Mouse (Mus musculus) thymus, adult 2 months (tissue): ENCODE measurements at regions not wholly inside any gene's neighbourhood (a gene's known extent, or its start where the extent isn't known, plus 50 kb on each side); places are given as distances from the start of the nearest gene placed in this dataset.
"Not testable (repeated sequence)": the region's sequence is repeated elsewhere in the genome, so short reads cannot be mapped to it uniquely, and the experiment has no call there.

Experiments used
- DNase-seq: peaks from one replicate; pipeline ENCODE4 v3.0.0; 2021
- H3K27ac ChIP-seq: fragments of 200-500 bp; 2 replicates; pipeline ENCODE4 v1.5.1; 2012; ENCODE audit warnings: low read length, control low read depth; ENCODE audit not compliant: control insufficient read depth, insufficient read depth
- H3K27me3 ChIP-seq: fragments of 200-500 bp; 2 replicates; pipeline ENCODE4 v1.6.1; 2012; ENCODE audit warnings: mild to moderate bottlenecking, low read length, moderate library complexity, mixed read lengths; ENCODE audit not compliant: control insufficient read depth, insufficient read depth
- H3K36me3 ChIP-seq: fragments of 200-500 bp; 2 replicates; pipeline ENCODE4 v1.6.1; 2012; ENCODE audit warnings: mild to moderate bottlenecking, low read length, moderate library complexity; ENCODE audit not compliant: control insufficient read depth, insufficient read depth
- H3K4me1 ChIP-seq: fragments of 200-500 bp; replicated peaks from 2 replicates; pipeline ENCODE4 v1.6.1; 2012; ENCODE audit warnings: low read length; ENCODE audit not compliant: control insufficient read depth, insufficient read depth
- H3K4me3 ChIP-seq: fragments of 200-500 bp; 2 replicates; pipeline ENCODE4 v1.5.1; 2012; ENCODE audit warnings: mild to moderate bottlenecking, low read length, control low read depth, moderate library complexity; ENCODE audit not compliant: control insufficient read depth, insufficient read depth
- CTCF ChIP-seq: fragments of 200-500 bp; IDR thresholded peaks from 2 replicates; pipeline ENCODE4 v1.5.1; 2012; ENCODE audit warnings: mild to moderate bottlenecking, control low read depth, low read length, moderate library complexity, borderline replicate concordance; ENCODE audit not compliant: control insufficient read depth, poor library complexity, insufficient read depth; ENCODE audit errors: extremely low read depth
- POLR2A ChIP-seq: fragments of 200-500 bp; IDR thresholded peaks from 2 replicates; pipeline ENCODE4 v1.6.1; 2012; ENCODE audit warnings: mild to moderate bottlenecking, low read length, control low read depth, moderate library complexity; ENCODE audit not compliant: control insufficient read depth, poor library complexity, insufficient read depth; ENCODE audit errors: extremely low read depth
- WGBS: fragments of 180-500 bp; shearing (Covaris S2); methylation state at CpG from one replicate; pipeline ENCODE4 v1.1.7; 2018; 5-methylcytosine and 5-hydroxymethylcytosine counted together

DNA sequence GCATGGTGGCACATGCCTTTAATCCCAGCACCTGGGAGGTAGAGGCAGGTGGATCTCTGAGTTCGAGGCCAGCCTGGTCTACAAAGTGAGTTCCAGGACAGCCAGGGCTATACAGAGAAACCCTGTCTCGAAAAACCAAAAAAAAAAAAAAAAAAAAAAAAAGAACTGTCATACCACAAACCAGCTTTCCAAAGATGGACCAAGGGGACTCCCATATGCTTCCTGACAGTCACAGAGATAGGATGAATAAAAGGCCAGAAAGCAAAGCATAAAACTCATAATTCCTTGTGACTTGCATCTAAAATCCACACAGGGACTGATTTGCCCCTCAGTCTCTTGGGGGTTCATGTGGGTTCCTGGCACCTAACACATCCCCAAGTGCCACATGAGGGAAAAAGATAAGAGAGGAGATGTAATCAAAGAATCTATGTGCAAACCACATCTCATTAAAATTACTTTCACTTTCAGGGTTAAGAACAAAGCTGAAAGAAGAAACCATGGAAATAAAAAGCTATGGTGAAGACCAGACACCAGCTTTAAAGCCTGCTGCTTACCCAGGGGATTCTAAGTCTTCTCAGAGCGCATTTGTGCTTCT is 241.4 kb downstream of the Pten start:
- Histone ChIP-seq H3K36me3 (no peaks in the 10 kb centered on the region), H3K4me1 (peaks cover 9% of the 10 kb centered on the region), H3K27me3 (no peaks in the 10 kb centered on the region), H3K4me3 (no peak overlapping the region), H3K27ac (no peak overlapping the region)
- no peak for TF ChIP-seq POLR2A
- TF ChIP-seq CTCF: no peak
- 9% methylated on average over 3 of the region's 3 CpGs for WGBS
- DNase-seq: no peak

DNA sequence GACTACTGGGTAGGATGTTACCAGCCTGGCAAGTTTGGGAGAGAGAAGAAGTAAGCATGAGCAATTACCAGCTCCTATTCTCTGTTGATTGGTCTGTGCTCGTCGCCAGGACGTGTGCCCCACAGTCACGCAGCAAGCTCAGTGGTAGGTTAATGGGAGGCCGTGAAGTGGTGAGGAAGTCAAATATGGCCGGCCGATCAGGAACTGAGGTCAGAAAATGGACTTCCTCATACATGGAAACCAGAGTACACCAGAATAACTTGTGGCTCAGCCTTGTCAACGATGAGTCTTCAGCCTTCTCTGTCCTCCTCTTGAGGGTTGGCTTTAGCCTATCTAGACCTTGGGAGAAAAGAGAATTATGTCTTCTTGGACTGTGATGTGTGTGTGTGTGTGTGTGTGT is 250.3 kb downstream of the Pten start:
- no peak overlapping the region for H3K27ac ChIP-seq
- H3K36me3 ChIP-seq: no peaks in the 10 kb centered on the region
- DNase-seq: no peak
- no peaks in the 10 kb centered on the region for H3K27me3 ChIP-seq
- WGBS: 83% methylated on average over 8 of the region's 8 CpGs
- H3K4me3 ChIP-seq: no peak overlapping the region
- TF ChIP-seq CTCF: no peak
- 0 out of 2 replicates have a peak, but pooled peaks cover 2% of the 10 kb centered on the region for H3K4me1 ChIP-seq

DNA sequence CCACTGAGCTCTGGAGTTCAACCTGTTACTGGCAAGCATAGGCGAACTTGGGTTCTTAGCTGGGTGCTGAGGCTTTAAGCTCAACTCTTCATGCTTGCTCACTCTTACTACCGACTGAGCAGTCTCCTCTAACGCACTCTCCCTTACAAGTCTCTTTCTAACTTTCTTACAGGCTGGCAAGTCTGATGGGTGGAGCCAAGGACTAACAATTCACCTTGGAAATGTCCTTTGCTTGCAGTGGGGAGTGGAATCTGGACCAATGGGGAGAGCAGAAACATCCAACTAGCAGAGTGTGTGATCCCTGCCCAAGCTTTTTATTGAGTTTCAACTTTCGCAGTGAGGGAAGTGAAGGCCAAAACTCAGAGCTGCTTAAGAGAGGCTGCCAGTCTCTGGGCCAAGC is 250.8 kb downstream of the Pten start:
- no peak overlapping the region for H3K4me3 ChIP-seq
- no peak overlapping the region for H3K27ac ChIP-seq
- WGBS: 93% methylated on average over 4 of the region's 4 CpGs
- no peak for DNase-seq
- no peaks in the 10 kb centered on the region for H3K27me3 ChIP-seq
- H3K36me3 ChIP-seq: no peaks in the 10 kb centered on the region
- TF ChIP-seq POLR2A (no peak), CTCF (no peak)
- H3K4me1 ChIP-seq: 0 out of 2 replicates have a peak, but pooled peaks cover 2% of the 10 kb centered on the region

DNA sequence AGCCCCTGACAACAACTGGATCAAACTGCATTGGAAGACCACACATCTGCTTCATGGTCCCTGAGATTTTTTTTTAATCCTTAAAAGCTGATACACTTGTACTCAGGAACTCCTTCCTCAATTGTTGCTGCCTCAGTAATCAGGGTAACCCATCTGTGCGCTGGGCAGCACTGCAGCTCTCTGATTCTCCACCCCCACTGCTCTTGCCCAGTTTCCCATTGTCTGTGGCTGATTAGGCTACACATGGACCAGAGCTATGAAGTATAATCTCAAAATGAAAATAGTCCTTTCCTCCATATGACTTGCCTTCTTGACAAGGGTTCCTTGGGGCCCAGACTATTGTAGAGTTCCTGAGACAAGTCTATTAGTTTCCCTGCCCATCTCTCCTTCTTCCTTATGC is 251.5 kb downstream of the Pten start:
- H3K36me3 ChIP-seq: no peaks in the 10 kb centered on the region
- no peak for TF ChIP-seq POLR2A
- no peak for TF ChIP-seq CTCF
- H3K4me1 ChIP-seq: 0 out of 2 replicates have a peak, but pooled peaks cover 2% of the 10 kb centered on the region
- no peak overlapping the region for H3K4me3 ChIP-seq
- no peaks in the 10 kb centered on the region for H3K27me3 ChIP-seq
- 88% methylated on average over 1 of the region's 1 CpGs for WGBS
- H3K27ac ChIP-seq: no peak overlapping the region
- DNase-seq: no peak

DNA sequence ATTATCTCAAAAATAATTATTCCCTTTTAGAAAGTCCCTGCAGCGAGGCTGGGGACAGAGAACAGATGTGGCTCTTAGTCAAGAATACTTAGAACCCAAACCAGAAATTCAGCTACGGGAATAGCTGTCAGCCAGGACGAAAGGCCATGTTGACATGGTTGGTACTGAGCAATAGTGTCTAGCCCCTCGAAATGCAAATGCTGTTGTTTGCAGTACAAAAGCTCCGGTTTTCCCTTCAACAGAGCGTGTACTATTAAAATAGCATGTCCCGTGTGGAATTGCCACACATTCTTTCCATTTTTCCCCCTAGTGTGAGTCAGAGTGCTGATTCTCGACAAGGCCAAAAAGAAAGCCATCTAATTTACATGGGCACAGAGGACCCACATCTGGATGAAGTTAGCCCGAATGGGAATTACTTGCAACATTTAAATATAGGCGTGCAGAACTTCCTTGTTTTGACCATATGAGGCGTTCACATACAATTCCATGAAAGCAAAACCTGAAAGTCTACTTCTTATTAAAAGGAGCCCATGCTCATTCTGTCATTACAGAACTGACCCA is 253.7 kb downstream of the Pten start:
- no peak overlapping the region for H3K27ac ChIP-seq
- no peak overlapping the region for H3K4me3 ChIP-seq
- H3K4me1 ChIP-seq: 0 out of 2 replicates have a peak, but pooled peaks cover 2% of the 10 kb centered on the region
- no peaks in the 10 kb centered on the region for H3K27me3 ChIP-seq
- no peak for TF ChIP-seq CTCF
- no peak for TF ChIP-seq POLR2A
- H3K36me3 ChIP-seq: no peaks in the 10 kb centered on the region
- DNase-seq: no peak
- 95% methylated on average over 11 of the region's 11 CpGs for WGBS

DNA sequence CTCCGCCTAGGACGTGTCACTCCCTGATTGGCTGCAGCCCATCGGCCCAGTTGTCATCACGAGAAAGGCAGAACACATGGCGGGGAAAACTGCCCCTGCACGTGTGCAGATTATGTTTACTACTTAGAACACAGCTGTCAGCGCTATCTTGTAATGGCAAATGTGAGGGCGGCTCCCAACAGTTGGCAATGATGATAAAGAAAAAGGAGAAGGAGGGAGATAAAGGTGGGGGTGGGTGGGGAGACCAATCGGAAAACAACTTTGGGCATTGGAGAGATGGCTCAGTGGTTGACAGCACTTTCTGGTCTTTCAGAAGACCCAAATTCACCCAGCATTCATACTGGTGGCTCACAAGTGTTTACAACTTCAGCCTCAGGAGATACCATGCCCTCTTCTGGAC is 257.6 kb downstream of the Pten start:
- WGBS: 91% methylated on average over 9 of the region's 9 CpGs
- not testable (repeated sequence) for H3K4me1 ChIP-seq, H3K36me3 ChIP-seq, H3K4me3 ChIP-seq, H3K27me3 ChIP-seq, H3K27ac ChIP-seq, DNase-seq

DNA sequence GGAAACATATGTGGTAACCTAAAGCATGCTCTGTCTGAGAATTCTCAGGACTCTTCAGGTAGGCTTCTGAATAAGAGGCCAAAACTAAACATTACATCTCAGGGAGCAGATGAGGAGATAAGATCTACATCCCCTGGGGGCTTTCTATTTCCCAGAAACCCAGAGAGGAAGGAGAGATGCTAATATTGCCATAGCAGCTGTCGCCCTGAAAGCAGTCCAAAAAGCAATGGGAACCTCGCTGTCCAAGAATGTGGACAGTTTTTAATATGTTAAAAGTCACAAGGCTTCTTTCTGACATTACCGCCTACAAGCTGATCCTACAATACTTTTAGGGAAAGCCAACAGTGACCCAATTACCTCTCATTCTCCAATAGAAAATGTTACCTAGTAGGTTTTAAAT is 263.9 kb downstream of the Pten start:
- no peaks in the 10 kb centered on the region for H3K27me3 ChIP-seq
- DNase-seq: no peak
- no peak overlapping the region for H3K27ac ChIP-seq
- H3K36me3 ChIP-seq: no peaks in the 10 kb centered on the region
- no peak overlapping the region for H3K4me3 ChIP-seq
- 87% methylated on average over 3 of the region's 3 CpGs for WGBS
- H3K4me1 ChIP-seq: no peaks in the 10 kb centered on the region
- TF ChIP-seq CTCF (no peak), POLR2A (no peak)

DNA sequence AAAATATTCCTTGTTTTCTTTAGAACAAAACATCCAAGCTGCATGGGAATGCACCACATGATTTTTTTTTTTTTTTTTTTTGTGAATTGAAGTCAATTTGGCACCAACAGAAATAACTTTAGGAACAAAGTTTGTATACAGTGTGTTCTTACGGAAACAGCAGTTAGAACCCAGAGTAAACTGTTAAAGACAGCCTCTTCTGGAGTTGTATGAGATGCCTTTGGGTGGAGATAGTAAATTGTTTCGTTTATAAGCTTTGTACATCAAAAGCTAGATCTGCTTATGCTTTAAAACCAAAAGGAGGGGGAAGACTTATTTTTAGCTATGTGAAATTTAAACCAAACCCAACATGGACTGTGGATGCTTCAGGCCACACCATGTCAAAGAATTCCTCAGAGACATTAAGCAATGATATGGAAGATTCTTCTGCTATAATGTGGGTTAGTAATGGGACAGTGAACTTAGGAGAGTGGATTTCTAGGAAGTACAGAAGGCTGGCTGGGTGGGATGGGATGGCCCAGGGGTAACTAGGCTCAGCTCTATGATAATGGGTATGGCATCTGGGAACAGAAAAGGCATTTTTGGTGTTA is 265.6 kb downstream of the Pten start:
- Histone ChIP-seq H3K4me3 (no peak overlapping the region), H3K36me3 (no peaks in the 10 kb centered on the region), H3K27me3 (no peaks in the 10 kb centered on the region), H3K27ac (no peak overlapping the region), H3K4me1 (no peaks in the 10 kb centered on the region)
- DNase-seq: no peak
- no peak for TF ChIP-seq CTCF
- no peak for TF ChIP-seq POLR2A
- WGBS: 76% methylated on average over 2 of the region's 2 CpGs
